Mouse (Mus musculus): ENCODE measurements around the gene Dbnl. TPM values are rescaled to one million over a fixed set of nuclear protein-coding genes. Genes with fewer than 3 reads are reported as not detected.

Dbnl gene
- polyA plus RNA-seq (2015; fragmentation: Nextera tagmentation; extraction: Ambion mirVana), result 82.8 and 86.7 TPM in 2 replicates

- no peaks in the 10 kb centered on the region for H3K9me3 ChIP-seq (replicated peaks; ENCODE audit: control insufficient read depth, low read length)
- H3K4me3 ChIP-seq (ENCODE audit: low read length), result peak within 1 kb of the TSS; percentile 90
- under 1% methylated on average over 74 of the region's 74 CpGs for WGBS
- ATAC-seq (replicated peaks; ENCODE audit: extremely low read depth, insufficient read depth, low FRiP score), result peak; percentile 94
- peaks cover 6% of the 10 kb centered on the region for H3K36me3 ChIP-seq (ENCODE audit: control insufficient read depth, insufficient read depth)
- H3K4me1 ChIP-seq (ENCODE audit: control insufficient read depth, insufficient read depth, low read length), result peaks cover 15% of the 10 kb centered on the region
- H3K4me2 ChIP-seq (ENCODE audit: low read depth, low read length), result peak within 1 kb of the TSS; percentile 87
- peak within 1 kb of the TSS; percentile 95 for H3K27ac ChIP-seq (ENCODE audit: low read length)
- H3K27me3 ChIP-seq (ENCODE audit: control insufficient read depth, insufficient read depth, low read length), result no peaks in the 10 kb centered on the region
- H3K9ac ChIP-seq (ENCODE audit: low read length), result peak within 1 kb of the TSS; percentile 93
Observed at GRCm38 (mm10) chr11:5788056-5789014, at the start of gene Dbnl. Gene Dbnl (plus strand): TSS chr11:5788488.

- H3K4me2 ChIP-seq (ENCODE audit: low read depth, low read length), result peak overlapping the region; percentile 33; the same call in 1 of the 2 replicates
- H3K9ac ChIP-seq (ENCODE audit: low read length), result peak overlapping the region; percentile 56
- H3K27me3 ChIP-seq (ENCODE audit: control insufficient read depth, insufficient read depth, low read length), result no peaks in the 10 kb centered on the region
- no peaks in the 10 kb centered on the region for H3K9me3 ChIP-seq (replicated peaks; ENCODE audit: control insufficient read depth, low read length)
- 64% methylated on average over 5 of the region's 5 CpGs for WGBS
- peaks cover 35% of the 10 kb centered on the region for H3K4me1 ChIP-seq (ENCODE audit: control insufficient read depth, insufficient read depth, low read length)
- peak overlapping the region; percentile 58 for H3K27ac ChIP-seq (ENCODE audit: low read length)
- no peak overlapping the region for H3K4me3 ChIP-seq (ENCODE audit: low read length)
- ATAC-seq (replicated peaks; ENCODE audit: extremely low read depth, insufficient read depth, low FRiP score), result no peak
- H3K36me3 ChIP-seq (ENCODE audit: control insufficient read depth, insufficient read depth), result no peaks in the 10 kb centered on the region
Observed at GRCm38 (mm10) chr11:5738888-5739632, 49.2 kb upstream of the Dbnl start.

DNA sequence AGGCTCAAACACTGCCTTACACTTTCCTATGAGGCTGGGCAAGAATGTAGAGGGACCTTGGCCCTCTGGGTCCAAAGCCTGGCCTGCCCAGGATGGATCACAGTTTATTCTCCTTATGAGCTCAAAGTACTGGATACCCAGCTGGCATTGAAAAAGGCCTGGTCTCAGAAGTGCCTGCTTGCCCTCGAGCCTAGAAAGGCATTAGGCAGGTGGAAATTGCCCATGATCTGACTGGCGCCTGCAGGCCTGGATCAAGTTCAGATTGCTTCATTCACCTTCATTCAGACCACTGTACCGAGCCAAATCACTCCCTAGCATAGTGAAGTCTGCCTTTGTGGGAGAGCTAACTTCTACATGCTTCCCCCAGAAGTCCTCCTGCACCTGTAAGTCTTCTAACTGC, 48.4 kb upstream of the Dbnl start:
- peak overlapping the region; percentile 76 for H3K4me3 ChIP-seq (ENCODE audit: low read length)
- peak overlapping the region; percentile 94 for H3K27ac ChIP-seq (ENCODE audit: low read length)
- peaks cover 27% of the 10 kb centered on the region for H3K4me1 ChIP-seq (ENCODE audit: control insufficient read depth, insufficient read depth, low read length)
- no peaks in the 10 kb centered on the region for H3K27me3 ChIP-seq (ENCODE audit: control insufficient read depth, insufficient read depth, low read length)
- ATAC-seq (replicated peaks; ENCODE audit: extremely low read depth, insufficient read depth, low FRiP score), result no peak
- WGBS, result 44% methylated on average over 3 of the region's 3 CpGs
- no peaks in the 10 kb centered on the region for H3K9me3 ChIP-seq (replicated peaks; ENCODE audit: control insufficient read depth, low read length)
- H3K4me2 ChIP-seq (ENCODE audit: low read depth, low read length), result peak overlapping the region; percentile 85
- no peaks in the 10 kb centered on the region for H3K36me3 ChIP-seq (ENCODE audit: control insufficient read depth, insufficient read depth)
- H3K9ac ChIP-seq (ENCODE audit: low read length), result peak overlapping the region; percentile 93

DNA sequence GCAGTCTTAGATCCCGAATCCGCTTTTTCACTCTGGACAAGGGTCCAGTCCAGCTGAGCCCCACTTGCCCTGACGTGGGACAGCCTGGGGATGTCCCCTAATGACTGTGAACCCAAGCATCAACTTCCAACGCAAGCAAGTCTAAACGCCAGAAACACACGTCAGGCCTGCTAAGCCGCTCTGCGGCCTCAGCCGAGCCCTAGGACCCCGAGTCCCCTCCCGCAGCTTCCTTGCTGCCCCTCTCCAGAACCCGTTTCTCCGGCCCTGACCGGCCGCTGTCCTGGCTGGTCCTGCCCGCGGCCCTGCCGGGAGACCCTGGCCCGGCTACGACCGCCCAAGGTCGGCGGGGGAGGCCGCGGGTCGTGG, 47.7 kb upstream of the Dbnl start:
- H3K4me3 ChIP-seq (ENCODE audit: low read length), result peak overlapping the region; percentile 76
- no peaks in the 10 kb centered on the region for H3K27me3 ChIP-seq (ENCODE audit: control insufficient read depth, insufficient read depth, low read length)
- H3K4me1 ChIP-seq (ENCODE audit: control insufficient read depth, insufficient read depth, low read length), result peaks cover 21% of the 10 kb centered on the region
- peak overlapping the region; percentile 93 for H3K9ac ChIP-seq (ENCODE audit: low read length)
- H3K9me3 ChIP-seq (replicated peaks; ENCODE audit: control insufficient read depth, low read length), result no peaks in the 10 kb centered on the region
- H3K4me2 ChIP-seq (ENCODE audit: low read depth, low read length), result peak overlapping the region; percentile 85
- H3K27ac ChIP-seq (ENCODE audit: low read length), result peak overlapping the region; percentile 94
- ATAC-seq (replicated peaks; ENCODE audit: extremely low read depth, insufficient read depth, low FRiP score), result peak; percentile 46
- no peaks in the 10 kb centered on the region for H3K36me3 ChIP-seq (ENCODE audit: control insufficient read depth, insufficient read depth)
- WGBS, result 2% methylated on average over 26 of the region's 26 CpGs

DNA sequence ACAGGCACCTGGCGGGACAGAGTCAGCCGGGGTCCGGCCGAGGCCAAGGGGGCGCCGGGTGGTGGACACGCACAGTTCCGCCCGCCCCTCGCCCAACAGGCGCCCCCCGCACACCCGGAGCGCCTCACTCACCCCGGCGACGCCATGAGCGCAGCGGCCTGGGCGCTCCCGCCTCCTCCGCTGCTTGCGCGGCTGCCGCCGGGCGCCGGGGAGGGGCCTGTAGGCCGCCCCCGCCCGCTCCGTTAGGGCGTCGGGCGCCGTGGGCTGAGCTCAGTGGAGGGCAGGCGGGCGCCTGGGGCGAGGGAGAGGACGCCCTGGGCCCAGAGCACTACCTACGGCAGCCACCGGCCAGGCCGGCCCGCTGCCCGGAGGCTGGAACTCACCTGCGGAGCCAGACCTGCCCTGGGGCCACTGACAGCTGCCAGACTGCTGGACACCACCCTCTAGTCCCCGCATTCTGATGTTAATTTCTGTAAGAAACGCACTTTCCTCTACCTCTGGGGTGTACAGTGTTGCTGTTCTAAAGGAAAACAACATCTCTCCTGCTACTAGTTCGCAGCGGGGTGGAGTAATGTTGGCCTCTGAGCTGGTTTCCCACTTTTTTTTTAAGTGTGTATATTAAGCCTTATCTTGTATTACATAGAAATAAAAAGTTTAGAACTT, 47.2 kb upstream of the Dbnl start:
- Histone ChIP-seq H3K9me3 (replicated peaks; ENCODE audit: control insufficient read depth, low read length) (no peaks in the 10 kb centered on the region), H3K4me2 (ENCODE audit: low read depth, low read length) (peak overlapping the region; percentile 85), H3K4me3 (ENCODE audit: low read length) (peak overlapping the region; percentile 76), H3K36me3 (ENCODE audit: control insufficient read depth, insufficient read depth) (no peaks in the 10 kb centered on the region), H3K27me3 (ENCODE audit: control insufficient read depth, insufficient read depth, low read length) (no peaks in the 10 kb centered on the region), H3K27ac (ENCODE audit: low read length) (peak overlapping the region; percentile 94), H3K4me1 (ENCODE audit: control insufficient read depth, insufficient read depth, low read length) (peaks cover 21% of the 10 kb centered on the region), H3K9ac (ENCODE audit: low read length) (peak overlapping the region; percentile 93)
- peak; percentile 93 for ATAC-seq (replicated peaks; ENCODE audit: extremely low read depth, insufficient read depth, low FRiP score)
- under 1% methylated on average over 50 of the region's 50 CpGs for WGBS

GRCm38 (mm10) chr11:5742106-5742505, 46.2 kb upstream of the Dbnl start:
- no peak overlapping the region for H3K4me3 ChIP-seq (ENCODE audit: low read length)
- H3K27me3 ChIP-seq (ENCODE audit: control insufficient read depth, insufficient read depth, low read length), result no peaks in the 10 kb centered on the region
- no peaks in the 10 kb centered on the region for H3K36me3 ChIP-seq (ENCODE audit: control insufficient read depth, insufficient read depth)
- no peak for ATAC-seq (replicated peaks; ENCODE audit: extremely low read depth, insufficient read depth, low FRiP score)
- peaks cover 3% of the 10 kb centered on the region; the same call in 1 of the 2 replicates for H3K9me3 ChIP-seq (replicated peaks; ENCODE audit: control insufficient read depth, low read length)
- no peak overlapping the region for H3K27ac ChIP-seq (ENCODE audit: low read length)
- H3K9ac ChIP-seq (ENCODE audit: low read length), result no peak overlapping the region
- WGBS, result 69% methylated on average over 7 of the region's 7 CpGs
- H3K4me2 ChIP-seq (ENCODE audit: low read depth, low read length), result no peak overlapping the region
- peaks cover 20% of the 10 kb centered on the region for H3K4me1 ChIP-seq (ENCODE audit: control insufficient read depth, insufficient read depth, low read length)

DNA sequence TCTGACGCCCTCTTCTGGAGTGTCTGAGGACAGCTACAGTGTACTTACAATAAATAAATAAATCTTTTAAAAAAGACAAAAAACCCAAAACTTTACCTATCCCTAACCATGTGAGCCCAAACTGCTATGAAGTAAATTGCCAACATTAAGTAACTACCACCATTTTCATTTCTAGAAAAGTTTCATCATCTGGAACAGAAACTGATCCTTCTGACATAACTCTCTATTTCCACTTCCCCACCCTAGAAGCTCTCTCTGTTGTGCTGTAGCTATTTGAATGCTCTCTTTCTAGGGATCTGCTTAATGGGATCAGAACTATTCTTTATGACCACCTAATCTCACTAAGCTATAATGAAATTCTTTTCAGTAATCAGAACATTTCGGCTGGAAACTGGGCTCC, 43.3 kb upstream of the Dbnl start:
- no peak for ATAC-seq (replicated peaks; ENCODE audit: extremely low read depth, insufficient read depth, low FRiP score)
- H3K4me2 ChIP-seq (ENCODE audit: low read depth, low read length), result no peak overlapping the region
- peaks cover 2% of the 10 kb centered on the region for H3K4me1 ChIP-seq (ENCODE audit: control insufficient read depth, insufficient read depth, low read length)
- H3K4me3 ChIP-seq (ENCODE audit: low read length), result no peak overlapping the region
- WGBS, result 89% methylated on average over 2 of the region's 2 CpGs
- no peak overlapping the region for H3K27ac ChIP-seq (ENCODE audit: low read length)
- no peak overlapping the region for H3K9ac ChIP-seq (ENCODE audit: low read length)
- H3K9me3 ChIP-seq (replicated peaks; ENCODE audit: control insufficient read depth, low read length), result peaks cover 8% of the 10 kb centered on the region; the same call in 1 of the 2 replicates
- no peaks in the 10 kb centered on the region for H3K27me3 ChIP-seq (ENCODE audit: control insufficient read depth, insufficient read depth, low read length)
- H3K36me3 ChIP-seq (ENCODE audit: control insufficient read depth, insufficient read depth), result peaks cover 4% of the 10 kb centered on the region

DNA sequence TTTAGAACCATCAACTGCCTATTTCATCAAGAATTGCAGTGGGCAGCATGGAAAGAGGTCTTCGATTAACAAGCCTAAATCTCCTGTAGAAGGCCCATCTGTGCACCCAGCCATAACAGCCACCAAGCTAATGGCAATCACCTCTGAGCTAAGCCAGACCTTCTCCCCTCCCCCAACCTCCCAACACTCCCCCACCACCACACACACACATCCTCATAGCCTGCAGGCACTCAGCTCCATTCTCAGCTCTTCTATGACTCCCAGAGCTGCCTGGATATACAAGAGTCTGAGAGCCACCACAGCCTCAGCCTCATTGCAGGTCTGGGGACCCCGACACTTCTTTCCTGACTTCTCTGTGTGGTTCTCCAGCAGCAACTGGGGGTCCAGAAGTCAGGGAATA, 34.5 kb upstream of the Dbnl start:
- peaks cover 16% of the 10 kb centered on the region for H3K36me3 ChIP-seq (ENCODE audit: control insufficient read depth, insufficient read depth)
- peaks cover 19% of the 10 kb centered on the region for H3K9me3 ChIP-seq (replicated peaks; ENCODE audit: control insufficient read depth, low read length)
- 85% methylated on average over 2 of the region's 2 CpGs for WGBS
- no peaks in the 10 kb centered on the region for H3K27me3 ChIP-seq (ENCODE audit: control insufficient read depth, insufficient read depth, low read length)
- no peak overlapping the region for H3K9ac ChIP-seq (ENCODE audit: low read length)
- H3K27ac ChIP-seq (ENCODE audit: low read length), result no peak overlapping the region
- no peak for ATAC-seq (replicated peaks; ENCODE audit: extremely low read depth, insufficient read depth, low FRiP score)
- H3K4me2 ChIP-seq (ENCODE audit: low read depth, low read length), result no peak overlapping the region
- no peak overlapping the region for H3K4me3 ChIP-seq (ENCODE audit: low read length)
- no peaks in the 10 kb centered on the region for H3K4me1 ChIP-seq (ENCODE audit: control insufficient read depth, insufficient read depth, low read length)
